Mouse (Mus musculus): Measurements from ENCODE around the gene Vti1a. TPM values are rescaled to one million over a fixed set of nuclear protein-coding genes. Genes with fewer than 3 reads are reported as not detected.

Vti1a gene
- polyA plus RNA-seq, 1 experiment = 36.2 TPM

DNA sequence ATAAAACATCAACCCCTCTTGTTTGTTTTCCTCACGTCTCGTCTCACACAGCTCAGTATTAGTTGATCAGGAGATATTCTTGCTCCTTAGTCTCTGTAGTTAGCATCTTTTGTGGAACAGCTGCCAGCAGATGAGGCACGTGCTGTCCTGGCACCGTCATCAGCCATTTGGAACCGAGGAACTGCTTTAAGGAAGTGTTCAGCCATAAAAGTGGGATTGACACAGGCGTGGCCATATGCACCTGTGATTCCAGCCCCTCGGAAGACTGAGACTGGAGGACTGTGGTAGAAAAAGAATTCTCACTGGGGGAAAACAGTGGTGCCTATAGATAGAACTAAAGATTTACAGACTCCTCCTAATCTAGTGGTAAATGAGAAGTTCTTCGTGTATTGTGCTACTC lies 127.5 kb downstream of the Vti1a start:
- DNase-seq (ENCODE audit: extremely low spot score in 1 of 2, low spot score in 1 of 2) = no peak

DNA sequence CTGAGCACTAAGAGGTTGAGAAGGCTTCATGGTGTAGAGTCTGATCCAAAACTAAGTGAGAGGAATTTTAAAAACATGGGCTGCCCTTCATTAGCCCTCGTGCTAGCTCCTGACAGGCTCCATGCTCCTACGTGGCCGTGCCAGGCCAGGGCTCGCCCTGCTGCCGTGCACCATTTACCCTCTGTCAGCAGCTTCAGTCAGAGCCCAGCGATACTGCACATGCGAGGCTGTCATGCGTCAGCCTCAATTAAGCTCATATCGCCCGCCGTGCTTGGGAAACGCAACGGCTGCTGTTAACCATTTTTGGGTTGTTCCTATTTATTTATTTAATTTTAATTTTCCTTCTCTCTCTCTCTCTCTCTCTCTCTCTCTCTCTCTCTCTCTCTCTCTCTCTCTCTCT lies 133.0 kb downstream of the Vti1a start:
- DNase-seq (ENCODE audit: extremely low spot score in 1 of 2, low spot score in 1 of 2) = no peak

DNA sequence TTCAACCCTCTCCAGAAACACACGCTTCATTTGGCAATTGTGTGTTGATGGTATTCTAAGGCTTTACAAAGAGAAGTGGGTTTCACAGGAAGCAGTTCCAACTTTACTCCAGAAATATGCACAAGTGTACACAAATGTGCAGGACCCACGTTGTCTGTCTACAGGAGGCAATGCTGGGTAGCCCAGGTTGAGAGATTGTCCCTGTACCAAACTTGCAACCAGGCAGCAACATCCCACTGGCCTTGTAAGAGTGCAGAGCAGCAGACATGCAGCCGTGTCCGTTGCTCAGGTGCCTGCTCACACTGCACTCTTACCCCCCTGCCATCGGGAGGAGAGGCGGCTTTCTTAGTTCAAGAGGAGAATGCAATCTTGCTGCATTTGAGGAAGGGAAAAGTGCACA lies 133.4 kb downstream of the Vti1a start:
- no peak for DNase-seq (ENCODE audit: extremely low spot score in 1 of 2, low spot score in 1 of 2)

DNA sequence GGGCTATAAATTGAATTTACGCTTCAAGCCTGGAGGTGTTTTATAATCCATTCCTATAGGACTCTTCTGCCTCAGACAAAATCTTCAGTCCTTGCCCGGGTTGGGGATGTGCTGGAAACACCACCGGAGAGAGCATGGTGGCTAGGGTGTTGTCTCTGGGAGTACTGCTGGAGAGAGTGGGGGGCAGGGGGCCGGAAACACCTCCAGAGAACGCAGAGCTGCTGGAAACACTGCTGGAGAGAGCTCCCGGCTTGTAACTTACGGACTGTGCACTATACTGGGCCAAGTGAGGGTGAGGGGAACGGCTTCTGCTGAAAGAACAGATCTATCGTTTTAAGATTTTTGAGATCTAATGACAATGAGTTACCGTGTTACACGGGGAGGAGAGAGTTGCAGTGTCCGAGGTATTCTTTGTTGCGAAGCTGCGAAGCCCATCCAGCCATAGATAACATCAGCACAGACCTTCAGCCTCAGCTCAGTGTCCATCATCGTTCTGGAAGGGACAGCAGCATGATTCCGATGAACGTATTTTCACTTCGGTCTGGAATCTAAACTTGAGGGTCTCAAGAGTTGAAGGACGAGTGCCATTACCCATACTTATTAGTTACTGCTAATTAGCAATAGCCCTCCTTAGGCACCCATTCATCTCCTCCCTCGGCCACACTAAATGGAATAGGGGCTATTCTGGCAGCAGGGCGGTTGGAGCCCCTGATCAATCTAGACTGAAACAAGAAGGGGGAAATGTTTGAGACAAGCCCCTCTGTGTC lies 140.4 kb downstream of the Vti1a start:
- no peak for DNase-seq (ENCODE audit: extremely low spot score in 1 of 2, low spot score in 1 of 2)

DNA sequence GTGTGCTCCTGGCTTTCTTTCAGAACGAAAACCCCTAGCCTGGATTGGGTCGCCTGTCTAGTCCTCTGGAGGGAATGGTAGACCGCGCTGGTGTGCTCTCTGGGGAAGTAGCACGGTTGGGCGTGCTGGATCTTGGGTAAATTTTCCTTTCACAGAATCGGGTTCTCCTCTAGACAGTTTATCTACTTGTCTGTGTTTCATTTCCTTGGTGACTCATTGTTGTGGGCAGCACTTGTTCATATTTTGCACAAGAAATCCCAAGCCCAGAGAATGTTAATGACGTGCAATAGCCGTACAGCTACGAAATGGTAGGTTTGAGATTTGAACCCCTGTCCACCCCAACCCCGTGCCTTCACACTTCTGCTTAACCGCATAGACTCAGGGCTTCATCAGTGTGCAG lies 145.9 kb downstream of the Vti1a start:
- DNase-seq (ENCODE audit: extremely low spot score in 1 of 2, low spot score in 1 of 2) = peak in 1 of 2 experiments; percentile 24

DNA sequence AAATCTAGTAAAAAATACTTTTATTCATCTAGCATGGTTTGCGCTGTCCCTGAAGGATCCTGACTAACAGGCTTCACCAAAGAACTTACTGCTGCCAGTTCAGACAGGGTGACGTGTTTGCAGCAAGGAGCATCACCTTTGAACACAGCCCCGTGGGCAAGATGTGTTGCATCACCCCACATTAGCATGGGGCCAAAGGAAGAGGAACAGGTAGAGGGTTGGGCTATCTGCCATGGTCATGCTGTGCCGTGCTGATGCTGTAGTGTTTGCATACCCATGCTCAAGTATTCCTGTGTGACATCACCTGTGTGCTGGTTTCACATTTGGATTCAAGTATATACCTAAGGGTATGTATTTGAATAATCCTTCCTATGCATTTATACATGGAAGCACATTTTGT lies 147.6 kb downstream of the Vti1a start:
- DNase-seq (ENCODE audit: extremely low spot score in 1 of 2, low spot score in 1 of 2) = no peak

DNA sequence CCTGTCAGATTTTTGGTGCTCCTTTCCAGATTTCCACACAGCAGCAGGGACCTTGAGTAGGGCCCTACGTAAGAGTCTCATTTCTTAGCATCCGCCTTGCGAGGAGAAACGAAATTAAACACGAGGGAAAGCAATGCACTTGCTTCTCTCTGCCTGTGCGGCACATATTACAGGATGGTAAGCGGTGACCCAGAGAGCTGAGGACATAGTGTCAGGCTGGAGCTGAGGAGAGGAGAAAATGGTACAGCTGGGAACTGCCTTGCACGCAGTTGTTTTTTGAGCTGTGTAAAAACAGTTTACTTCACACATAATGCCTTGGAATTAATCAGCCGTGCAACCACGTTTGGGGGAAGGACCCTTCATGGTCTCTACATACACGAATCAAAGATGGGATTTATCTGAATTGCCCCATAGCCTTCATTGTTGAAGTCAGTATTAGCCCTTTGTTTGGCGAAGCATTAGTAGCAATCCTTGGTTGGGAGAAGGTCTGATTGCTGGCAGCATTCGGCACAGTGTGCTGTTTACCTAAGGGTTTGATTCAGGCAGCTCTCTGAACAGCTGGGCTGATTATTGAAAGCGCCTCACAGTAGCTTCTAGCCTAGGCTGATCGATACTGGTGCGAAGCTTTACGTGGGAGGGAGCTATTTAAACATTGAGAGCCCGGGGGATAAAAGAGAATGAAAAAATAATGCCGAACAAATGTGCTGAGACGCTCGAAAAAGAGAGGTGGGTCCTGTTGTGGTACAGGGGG lies 153.4 kb downstream of the Vti1a start:
- peak in 1 of 2 experiments; percentile 8 for DNase-seq (ENCODE audit: extremely low spot score in 1 of 2, low spot score in 1 of 2)

DNA sequence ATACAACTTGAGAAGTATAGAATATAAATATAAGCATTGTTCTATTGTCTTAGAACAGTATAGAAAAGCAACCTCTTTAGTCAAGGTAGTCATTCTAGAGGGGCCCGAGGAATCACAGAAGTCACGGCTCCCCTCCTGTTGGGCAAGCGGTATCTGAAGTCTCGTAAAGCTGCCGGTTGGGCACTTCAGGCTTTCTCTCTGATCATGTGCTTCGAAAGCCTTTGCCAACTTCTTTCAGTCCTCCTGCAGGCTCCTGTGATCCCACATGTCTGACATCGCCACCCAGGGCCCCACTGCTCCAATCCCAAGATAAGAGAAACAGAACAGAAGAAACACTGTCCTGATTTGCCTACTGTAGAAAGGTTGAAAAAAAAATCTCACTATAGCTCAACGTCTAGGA lies 156.5 kb downstream of the Vti1a start:
- DNase-seq (ENCODE audit: extremely low spot score in 1 of 2, low spot score in 1 of 2) = no peak

DNA sequence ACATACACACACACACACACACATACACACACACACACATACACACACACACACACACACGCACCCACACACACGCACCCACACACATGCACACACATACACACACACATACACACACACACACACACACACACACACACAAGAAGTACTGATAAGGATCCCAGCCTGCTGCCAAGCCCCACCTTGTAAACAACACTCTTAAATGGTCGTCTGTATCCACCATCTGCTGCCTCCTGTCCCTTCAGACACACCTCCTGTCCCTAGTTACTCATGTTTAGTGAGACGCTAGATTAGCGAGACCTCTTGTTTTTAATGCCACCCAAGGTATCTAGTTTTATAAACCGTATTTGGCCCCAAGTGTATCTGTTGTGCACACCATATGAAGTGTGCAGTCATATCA lies 158.1 kb downstream of the Vti1a start:
- no peak for DNase-seq (ENCODE audit: extremely low spot score in 1 of 2, low spot score in 1 of 2)

DNA sequence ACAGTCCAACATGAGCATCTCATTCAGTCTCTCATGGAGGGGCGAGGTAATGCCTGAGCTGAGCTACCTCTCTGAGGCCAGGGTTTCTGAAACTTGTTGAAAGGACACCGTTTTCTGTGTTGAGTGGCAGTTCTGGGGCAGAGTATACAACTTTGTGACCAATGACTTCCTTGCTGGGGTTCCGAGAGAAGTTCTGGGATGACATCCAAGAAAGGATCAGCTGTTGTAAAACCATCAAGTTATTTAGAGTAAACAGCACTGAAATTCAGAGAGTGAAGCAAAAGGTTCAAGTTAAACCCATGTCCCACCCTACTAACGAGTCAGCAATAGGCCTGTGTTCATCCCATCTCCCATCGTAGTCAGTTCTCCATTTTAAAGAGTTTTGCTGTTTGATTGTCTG lies 164.4 kb downstream of the Vti1a start:
- no peak for DNase-seq (ENCODE audit: extremely low spot score in 1 of 2, low spot score in 1 of 2)

DNA sequence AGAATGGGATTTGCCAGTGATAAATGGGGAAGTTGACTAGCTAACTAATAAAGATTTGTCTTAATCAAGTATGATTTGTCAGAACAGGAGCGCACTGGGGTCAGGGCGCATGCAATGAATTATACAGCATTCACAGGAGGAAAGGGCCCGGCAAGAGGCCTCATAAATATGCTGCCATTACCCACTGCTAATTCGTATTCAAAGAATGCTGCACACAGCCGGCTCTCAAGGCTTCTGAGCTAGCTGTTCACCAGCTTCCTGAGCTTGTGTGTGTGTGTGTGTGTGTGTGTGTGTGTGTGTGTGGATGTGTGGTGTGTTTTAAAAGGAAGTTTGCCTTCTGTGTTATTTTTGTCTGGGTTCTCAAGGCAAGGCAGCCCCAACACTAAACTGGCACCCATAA lies 165.2 kb downstream of the Vti1a start:
- peak in 1 of 2 experiments; percentile 30 for DNase-seq (ENCODE audit: extremely low spot score in 1 of 2, low spot score in 1 of 2)

DNA sequence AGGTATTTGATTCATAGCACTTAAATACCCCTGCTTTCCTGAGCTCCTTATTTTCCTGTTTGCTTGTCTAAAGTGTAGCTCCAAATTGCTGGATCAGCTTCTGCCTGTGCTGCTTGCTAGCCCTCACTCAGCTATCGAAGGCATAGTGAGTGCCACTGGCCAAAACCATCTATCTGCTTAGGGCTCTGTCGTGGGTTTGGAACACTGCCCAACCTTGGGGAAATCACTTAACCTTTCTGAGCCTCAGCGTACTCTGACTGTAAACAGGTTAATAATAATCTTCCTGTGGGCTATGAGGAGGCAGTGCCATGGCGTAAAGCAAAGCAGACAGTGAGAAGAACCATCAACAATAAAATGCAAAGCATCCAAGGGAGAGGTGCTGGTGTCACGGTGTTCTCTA lies 167.4 kb downstream of the Vti1a start:
- DNase-seq (ENCODE audit: extremely low spot score in 1 of 2, low spot score in 1 of 2) = no peak

DNA sequence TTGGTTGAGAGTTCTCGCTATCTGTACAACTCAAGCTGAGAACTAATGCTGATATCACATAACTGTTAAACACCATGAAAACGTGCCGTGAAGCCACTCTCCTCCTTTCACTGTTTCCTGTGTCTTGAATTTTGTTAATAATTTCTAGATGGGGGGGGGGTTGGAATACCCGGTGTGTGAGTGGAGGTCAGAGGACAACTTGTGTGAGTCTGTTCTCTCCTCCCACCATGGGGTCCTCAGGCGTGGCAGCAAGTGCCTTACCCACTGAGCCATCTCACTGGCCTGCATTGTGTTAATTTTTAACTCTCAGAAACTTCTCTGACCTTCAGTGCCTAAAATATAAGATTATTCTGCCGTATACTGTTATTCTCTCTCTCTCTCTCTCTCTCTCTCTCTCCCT lies 168.5 kb downstream of the Vti1a start:
- no peak for DNase-seq (ENCODE audit: extremely low spot score in 1 of 2, low spot score in 1 of 2)

DNA sequence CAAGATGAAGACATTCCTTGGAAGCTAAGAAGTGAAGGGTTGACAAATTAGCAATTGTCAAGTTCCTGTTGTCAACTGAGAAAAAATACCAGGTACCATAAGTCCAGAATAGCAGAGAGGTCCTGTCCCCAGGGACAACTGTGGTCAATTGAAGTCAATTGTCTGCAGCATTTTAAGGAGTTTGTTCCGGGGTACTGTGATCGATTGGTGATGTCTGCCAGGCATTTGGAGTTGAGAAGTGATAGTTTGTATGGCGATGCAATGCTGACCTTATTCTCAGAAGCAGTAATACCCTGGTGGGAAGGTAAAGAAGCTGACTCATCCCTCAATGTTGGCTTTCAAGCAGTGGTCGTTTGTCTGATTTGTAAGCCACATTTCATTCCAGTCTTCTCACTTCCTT lies 170.4 kb downstream of the Vti1a start:
- DNase-seq (ENCODE audit: extremely low spot score in 1 of 2, low spot score in 1 of 2) = no peak

DNA sequence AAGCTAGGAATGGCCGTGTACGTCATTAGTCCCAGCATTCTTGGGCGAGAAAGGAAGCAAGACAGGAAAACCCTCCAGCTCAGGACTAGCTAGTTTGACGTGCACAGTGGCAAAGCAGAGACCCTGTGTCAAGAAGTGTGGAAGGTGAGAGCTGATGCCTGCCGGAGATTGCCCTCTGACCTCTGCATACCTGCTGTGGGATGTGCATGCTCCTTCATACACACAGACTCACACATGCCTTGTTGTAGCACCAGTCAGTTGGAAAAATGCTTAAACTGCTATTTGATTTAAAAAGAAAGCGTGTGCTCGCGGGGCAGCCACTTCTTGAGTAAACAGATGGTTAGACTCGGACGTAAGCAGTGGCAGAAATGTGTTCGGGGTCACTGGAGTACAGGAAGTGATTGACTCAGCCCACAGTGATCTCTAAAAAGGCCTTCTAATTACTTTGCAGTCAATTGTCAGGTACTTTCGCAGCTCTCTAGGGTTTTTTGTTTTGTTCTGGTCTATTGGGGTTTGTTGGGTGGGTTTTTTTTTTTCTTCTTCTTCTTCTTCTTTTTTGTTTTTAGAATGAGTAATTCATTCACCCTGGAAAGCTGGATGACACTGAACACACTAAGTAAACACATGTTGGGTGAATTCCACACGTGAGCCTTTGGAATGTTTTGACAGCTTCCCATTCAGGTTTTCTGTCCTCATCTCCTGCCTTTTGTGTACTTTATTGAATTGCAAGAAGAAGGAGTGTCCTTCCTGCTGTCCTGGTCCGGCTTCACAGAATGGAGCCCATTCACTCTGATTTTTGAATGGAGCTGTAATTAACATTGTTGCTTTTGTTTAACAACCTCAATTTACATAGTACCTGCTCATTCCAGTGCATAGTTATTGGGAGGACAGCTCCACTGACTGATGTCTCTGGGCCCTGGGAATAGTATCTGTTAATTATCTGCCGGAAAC lies 175.3 kb downstream of the Vti1a start:
- no peak for DNase-seq (ENCODE audit: extremely low spot score in 1 of 2, low spot score in 1 of 2)

DNA sequence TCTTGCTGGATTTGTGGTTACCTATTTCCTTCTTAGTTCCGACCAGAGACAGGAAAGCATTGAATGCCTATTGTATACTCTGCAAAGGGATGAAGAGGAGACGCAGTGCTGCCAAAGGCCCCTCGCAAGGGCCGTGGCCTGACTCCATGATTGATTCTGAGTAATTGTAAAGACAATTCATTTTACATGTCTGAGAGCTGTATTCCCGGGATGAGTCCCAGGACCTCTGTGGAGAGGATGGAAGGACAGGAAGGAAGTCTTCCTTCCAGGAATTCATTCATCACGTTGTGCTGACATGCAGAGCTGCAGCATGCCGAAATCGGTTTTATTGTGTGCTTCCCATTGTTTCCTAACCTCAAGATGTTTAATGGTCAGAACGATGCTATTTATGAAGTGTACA lies 180.2 kb downstream of the Vti1a start:
- no peak for DNase-seq (ENCODE audit: extremely low spot score in 1 of 2, low spot score in 1 of 2)

DNA sequence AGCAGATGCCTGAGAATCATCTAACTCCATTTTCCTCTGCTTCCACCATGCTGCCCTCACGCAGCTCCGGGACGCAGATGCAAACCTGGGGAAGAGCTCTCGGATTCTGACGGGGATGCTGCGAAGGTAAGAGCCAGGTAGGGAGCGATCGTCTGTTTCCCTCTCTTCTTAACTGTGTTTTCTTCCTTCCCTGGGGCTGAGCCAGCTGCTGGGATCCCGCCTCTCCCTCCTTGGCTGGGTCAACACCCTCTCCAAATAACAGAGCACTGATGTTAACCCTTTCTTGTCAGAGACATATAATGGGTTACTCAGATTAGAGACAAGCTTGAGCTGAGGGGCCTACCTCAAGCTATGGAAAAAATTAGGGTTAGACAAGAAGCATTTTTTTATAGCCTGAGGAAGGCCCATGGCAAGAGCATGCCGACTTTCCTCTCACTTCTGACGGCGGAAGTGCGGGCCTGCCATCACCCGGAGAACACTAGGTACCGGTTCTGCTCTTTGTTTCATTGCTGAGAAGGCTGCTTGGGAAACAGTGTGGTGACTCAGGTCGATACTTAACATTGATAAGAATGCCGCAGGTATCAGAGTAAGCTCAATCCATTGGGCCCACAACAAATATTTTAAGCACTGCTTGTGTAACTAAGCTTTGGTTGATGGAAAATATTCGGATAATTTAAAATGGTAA lies 183.2 kb downstream of the Vti1a start:
- DNase-seq (ENCODE audit: extremely low spot score in 1 of 2, low spot score in 1 of 2) = no peak

DNA sequence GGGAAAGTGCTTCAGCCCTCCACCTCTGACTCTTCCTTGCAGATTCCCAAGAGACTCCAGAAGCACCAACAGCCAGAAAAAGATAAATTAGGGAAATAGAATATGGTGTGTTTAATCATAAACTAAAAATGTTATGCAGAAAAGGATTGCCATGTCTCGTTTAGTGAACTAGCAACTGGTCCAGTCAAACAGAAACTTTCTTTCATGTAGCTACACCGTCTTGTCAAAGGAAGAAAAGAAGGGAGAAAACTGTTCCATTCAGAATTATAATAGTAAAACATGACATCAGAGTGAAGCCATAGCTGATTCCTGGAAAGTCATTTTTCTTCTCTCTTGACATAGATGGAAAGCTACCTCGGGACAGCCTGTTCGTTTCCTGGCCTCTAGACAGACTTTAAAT lies 185.9 kb downstream of the Vti1a start:
- DNase-seq (ENCODE audit: extremely low spot score in 1 of 2, low spot score in 1 of 2) = no peak

DNA sequence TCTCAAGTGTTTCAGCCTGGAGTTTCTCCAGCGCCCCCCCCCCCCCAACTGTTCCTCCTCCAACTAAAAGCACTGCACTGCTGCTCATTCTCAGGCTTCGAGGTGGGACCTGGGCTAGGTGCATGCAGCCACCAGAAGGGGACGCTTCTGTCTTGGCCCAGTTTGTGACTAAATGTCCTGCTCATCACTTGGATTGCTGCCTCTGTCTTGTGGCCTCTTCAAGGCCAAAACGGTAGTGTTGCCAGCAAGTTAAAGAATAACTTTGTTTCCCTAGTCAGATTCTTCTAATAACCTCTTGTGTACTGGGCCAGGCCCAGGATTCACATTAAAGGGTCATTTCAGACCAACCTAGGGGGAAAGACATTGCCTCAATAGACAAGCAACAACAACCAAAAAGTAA lies 187.7 kb downstream of the Vti1a start:
- DNase-seq (ENCODE audit: extremely low spot score in 1 of 2, low spot score in 1 of 2) = no peak

DNA sequence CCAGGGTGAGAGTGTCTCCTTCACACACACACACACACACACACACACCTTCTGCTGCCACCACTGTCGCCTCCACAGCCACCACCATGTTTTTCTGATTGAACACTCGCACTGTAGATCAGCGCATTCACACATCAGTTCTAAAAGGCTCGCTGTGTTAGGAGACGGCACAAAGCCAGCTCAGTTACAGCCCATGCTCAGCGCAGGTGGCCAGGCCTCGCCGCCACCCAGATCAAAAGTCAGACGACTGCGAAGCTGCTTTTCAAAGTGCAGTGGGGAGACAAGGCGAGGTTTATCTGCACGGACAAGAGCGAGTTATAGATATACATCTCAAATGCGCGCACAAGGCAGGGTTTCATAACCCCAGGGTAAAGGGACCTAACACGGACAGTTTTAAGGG lies 191.7 kb downstream of the Vti1a start:
- no peak for DNase-seq (ENCODE audit: extremely low spot score in 1 of 2, low spot score in 1 of 2)

DNA sequence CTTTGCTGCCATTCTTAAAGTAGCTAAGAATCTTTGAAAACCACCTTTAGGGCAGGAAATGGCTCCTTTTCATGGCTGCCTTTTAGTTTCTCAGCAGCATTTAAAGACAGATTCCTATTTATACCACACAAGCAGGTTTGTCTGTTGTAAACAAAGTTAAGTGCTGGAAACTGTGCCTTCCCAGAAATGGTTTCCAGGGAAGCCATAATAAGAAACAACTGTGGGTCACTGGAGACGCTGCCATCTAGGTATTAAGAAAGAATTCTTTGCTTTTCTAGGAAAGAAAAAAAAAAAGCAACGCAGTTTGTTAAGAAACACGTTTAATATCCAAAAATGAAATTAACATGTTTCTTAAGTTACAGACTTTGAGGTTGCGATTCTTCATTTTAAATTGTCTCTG lies 192.1 kb downstream of the Vti1a start:
- no peak for DNase-seq (ENCODE audit: extremely low spot score in 1 of 2, low spot score in 1 of 2)

Measured in frontal cortex, adult 2 months (tissue).